Mouse (Mus musculus) MEL (cell line): ENCODE measurements around the gene Marveld3.

ENCODE experiments used
- BHLHE40 ChIP-seq: IDR thresholded peaks from 2 replicates; pipeline ENCODE4 v1.6.1; 2012; ENCODE audit warnings: low read depth, mild to moderate bottlenecking, inconsistent platforms, low read length, improper control_type of control experiment, borderline replicate concordance
- CTCF ChIP-seq, 3 experiments: IDR thresholded peaks in 2 of 3; conservative IDR thresholded peaks in 1 of 3; 2 replicates each; pipeline ENCODE4 v1.5.1; 2011 to 2012; ENCODE audit warnings: low read length in 3 of 3, low read depth in 2 of 3, mild to moderate bottlenecking in 2 of 3, improper control_type of control experiment in 1 of 3, inconsistent platforms in 1 of 3, mixed read lengths in 1 of 3, moderate library complexity in 1 of 3; ENCODE audit not compliant: control insufficient read depth in 1 of 3, insufficient read depth in 1 of 3, poor library complexity in 1 of 3, severe bottlenecking in 1 of 3
- EP300 ChIP-seq, 2 experiments: IDR thresholded peaks; 2 replicates each; pipeline ENCODE4 v1.6.1; 2011; ENCODE audit warnings: improper control_type of control experiment in 2 of 2, low read length in 2 of 2, low read depth in 1 of 2, mild to moderate bottlenecking in 1 of 2
- GABPA ChIP-seq: IDR thresholded peaks from 2 replicates; pipeline ENCODE4 v1.6.1; 2012; ENCODE audit warnings: low read depth, mild to moderate bottlenecking, inconsistent platforms, low read length, improper control_type of control experiment, moderate library complexity
- JUND ChIP-seq: IDR thresholded peaks from 2 replicates; pipeline ENCODE4 v1.6.1; 2011; ENCODE audit warnings: low read depth, mild to moderate bottlenecking, improper control_type of control experiment, low read length
- MXI1 ChIP-seq: IDR thresholded peaks from 2 replicates; pipeline ENCODE4 v1.6.1; 2011; ENCODE audit warnings: mild to moderate bottlenecking, low read depth, low read length, improper control_type of control experiment
- RCOR1 ChIP-seq: IDR thresholded peaks from 2 replicates; pipeline ENCODE4 v1.6.1; 2012; ENCODE audit warnings: low read depth, mild to moderate bottlenecking, inconsistent platforms, low read length, improper control_type of control experiment

GRCm38 (mm10) chr8:109959112-109959511 lies 2.9 kb downstream of the Marveld3 start:
- TF ChIP-seq RCOR1 (no peak), GABPA (no peak), JUND (no peak), MXI1 (no peak), EP300 (IDR thresholded peaks at IDR 0.05; ENCODE audit: low read depth in 1 of 2, low read length in 2 of 2) (no peak), CTCF (IDR thresholded peaks at IDR 0.05 in 2 of 3, conservative IDR thresholded peaks at IDR 0.05 in 1 of 3; ENCODE audit: control insufficient read depth in 1 of 3, insufficient read depth in 1 of 3, low read depth in 2 of 3, low read length in 3 of 3, poor library complexity in 1 of 3, severe bottlenecking in 1 of 3) (no peak), BHLHE40 (no peak)
